Mouse (Mus musculus): ENCODE data around the gene Sbf1. TPM values are rescaled to one million over a fixed set of nuclear protein-coding genes. Genes with fewer than 3 reads are reported as not detected.

The Sbf1 gene
- polyA plus RNA-seq (2012; ENCODE audit: low replicate concordance) = 316 and 384 TPM in 2 replicates

DNA sequence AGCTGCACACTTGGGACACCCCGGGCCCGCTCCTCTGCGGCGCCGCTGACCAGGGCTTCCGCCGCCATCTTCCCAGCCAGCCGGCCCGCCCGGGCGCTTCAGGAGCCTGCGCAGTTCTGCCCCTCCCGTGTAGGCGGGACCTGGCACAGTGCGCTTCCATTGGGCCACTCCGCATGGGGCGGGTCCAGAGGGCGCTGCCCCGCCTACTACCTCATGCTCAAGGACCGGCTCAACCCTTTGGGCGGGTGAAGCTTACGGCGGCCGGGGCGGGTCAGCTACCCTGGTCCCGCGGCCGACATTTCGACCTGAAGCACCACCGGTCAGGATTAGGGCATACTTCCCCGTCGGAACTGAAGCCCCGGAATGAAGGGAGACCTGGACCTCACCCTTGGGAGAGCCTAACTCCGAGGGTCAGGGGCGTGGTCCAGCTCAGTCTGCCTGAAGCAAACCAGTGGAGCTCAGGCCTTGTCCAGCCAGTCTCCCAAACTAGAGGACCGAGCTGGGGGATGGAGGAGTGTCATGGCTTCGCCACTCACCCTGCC lies at the start of gene Sbf1:
TSS of gene Sbf1 (minus strand) at position 122 of the 542 bp plus-strand sequence.

DNA sequence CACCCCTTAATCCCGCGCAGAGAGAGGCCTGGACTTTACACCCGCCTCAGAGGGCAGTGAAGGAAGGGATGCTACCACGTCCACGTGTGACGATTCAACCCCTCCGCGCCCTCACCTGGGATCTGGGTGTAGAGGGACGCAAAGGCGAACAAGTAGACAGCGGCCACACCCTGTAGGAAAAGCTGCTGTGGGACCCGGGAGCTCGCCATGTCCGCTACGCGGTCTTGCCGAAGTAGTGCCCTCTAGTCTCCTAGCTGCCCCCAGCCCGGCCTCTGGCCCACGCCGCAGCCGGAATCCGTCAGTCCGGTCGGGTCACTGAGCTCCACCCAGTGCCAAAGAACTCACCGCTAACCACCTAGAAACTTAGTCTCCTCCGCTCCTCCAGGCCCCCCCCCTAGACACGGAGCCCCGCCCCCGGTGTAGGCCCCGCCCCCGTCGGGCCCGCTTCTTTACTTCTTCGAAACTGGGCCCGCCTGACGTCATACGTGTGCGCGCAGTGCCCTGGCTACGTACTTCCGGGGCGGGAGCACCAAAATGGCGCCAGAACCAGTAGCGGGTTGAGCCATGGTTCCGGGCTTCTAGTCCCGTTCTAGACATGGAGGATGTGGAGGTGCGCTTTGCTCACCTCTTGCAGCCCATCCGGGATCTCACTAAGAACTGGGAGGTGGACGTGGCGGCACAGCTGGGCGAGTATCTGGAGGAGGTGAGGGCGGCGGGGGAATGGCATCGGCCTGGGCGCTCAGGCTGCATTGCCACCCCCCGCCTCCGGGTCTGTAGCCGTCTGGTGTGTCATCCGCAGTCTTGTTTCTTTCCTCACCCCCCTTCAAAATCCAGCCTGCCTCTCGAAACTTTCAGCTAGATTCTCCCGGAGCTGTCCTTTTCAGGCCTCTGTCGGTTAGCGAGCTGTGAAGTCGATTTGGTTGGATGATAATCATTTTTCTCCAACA lies 40.4 kb upstream of the Sbf1 start, which contains the start of the genes Lmf2 and Ncaph2:
TSS of gene Lmf2 (minus strand) at position 419 of the 947 bp plus-strand sequence.
TSS of gene Ncaph2 (plus strand) at position 479 of the 947 bp plus-strand sequence.

DNA sequence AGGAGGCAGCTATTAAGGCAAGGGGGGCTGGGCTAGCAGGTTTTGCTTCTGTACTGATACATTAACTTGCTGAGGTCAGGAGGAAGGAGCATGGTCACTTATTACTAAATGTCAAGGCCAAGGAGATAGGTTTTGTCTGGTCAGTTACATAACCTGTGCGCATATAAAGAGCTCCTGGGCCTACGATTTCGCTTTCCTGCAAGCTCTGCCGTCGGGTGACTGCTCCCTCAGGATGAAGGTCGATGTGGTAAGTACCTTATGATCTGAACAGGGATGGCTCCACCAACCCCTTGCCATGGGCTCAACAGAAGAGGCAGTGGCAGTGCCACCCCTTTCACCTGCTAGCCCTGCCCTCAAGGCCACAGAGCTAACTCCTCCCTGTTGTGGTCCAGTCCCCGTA lies 19.2 kb upstream of the Sbf1 start, which contains the start of gene Miox:
TSS of gene Miox (plus strand) at position 128 of the 400 bp plus-strand sequence.

DNA sequence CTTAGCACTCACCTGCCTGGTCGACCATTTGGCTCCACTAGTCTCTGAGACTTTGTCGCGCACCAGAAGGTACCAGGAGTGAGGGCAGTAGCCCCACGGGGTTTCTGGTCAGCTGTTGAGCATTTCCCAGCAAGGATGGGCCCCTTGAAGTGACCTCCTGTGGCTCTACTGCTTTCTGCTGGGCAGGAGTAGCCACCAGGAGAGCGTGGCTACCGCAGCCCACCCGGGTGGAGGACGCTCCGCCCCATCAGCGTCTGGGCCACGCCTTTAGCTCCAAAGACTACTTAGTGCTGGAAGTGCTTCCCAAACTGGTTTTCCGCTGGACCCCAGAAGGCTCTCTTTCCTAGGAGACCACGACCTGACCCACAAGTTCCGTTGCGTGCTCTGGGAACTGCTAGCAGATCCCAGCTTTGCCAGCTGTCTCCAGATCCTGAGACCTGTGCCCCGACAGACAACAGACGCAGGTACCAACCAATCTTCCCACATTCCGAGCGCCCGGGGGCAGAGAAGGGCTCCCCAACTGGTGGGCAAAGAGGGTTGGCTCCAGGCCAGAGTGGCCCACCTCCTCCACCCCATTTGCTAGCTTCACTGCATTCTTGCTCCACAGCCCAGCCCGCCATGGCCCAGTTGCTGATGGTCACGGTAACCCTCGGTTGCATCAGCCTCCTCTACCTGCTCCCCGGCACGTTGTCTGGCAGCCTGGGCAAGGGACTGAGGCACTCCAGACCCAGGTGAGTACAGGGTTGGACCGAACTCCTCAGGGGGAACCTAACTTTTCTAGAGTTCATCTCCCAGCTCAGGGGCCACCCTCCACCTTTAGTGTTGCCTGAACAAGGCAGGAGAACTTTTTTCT lies 7.8 kb upstream of the Sbf1 start, which contains the start of gene Adm2:
TSS of gene Adm2 (plus strand) at position 51 of the 853 bp plus-strand sequence.

Other genes starting within 250 kb of the Sbf1 start
- 93.0 and 178 TPM in 2 replicates for gene Trabd, start 240.2 kb downstream of the Sbf1 start, polyA plus RNA-seq (2012; ENCODE audit: low replicate concordance)
- gene Selenoo, start 226.2 kb downstream of the Sbf1 start, polyA plus RNA-seq (2012; ENCODE audit: low replicate concordance) = 8.3 and 15.0 TPM in 2 replicates
- 52.9 and 64.3 TPM in 2 replicates for gene Tubgcp6, start 192.2 kb downstream of the Sbf1 start, polyA plus RNA-seq (2012; ENCODE audit: low replicate concordance)
- 7.1 and 39.2 TPM in 2 replicates for gene Hdac10, start 186.6 kb downstream of the Sbf1 start, polyA plus RNA-seq (2012; ENCODE audit: low replicate concordance)
- gene Mapk12, start 174.6 kb downstream of the Sbf1 start, polyA plus RNA-seq (2012; ENCODE audit: low replicate concordance) = 5.9 and 9.3 TPM in 2 replicates
- gene Mapk11, start 165.7 kb downstream of the Sbf1 start, polyA plus RNA-seq (2012; ENCODE audit: low replicate concordance) = 13.6 and 30.8 TPM in 2 replicates
- 114 and 275 TPM in 2 replicates for gene Plxnb2, start 134.5 kb downstream of the Sbf1 start, polyA plus RNA-seq (2012; ENCODE audit: low replicate concordance)
- 28.6 and 33.7 TPM in 2 replicates for gene Dennd6b, start 118.8 kb downstream of the Sbf1 start, polyA plus RNA-seq (2012; ENCODE audit: low replicate concordance)
- 175 and 371 TPM in 2 replicates for gene Ppp6r2, start 103.8 kb downstream of the Sbf1 start, polyA plus RNA-seq (2012; ENCODE audit: low replicate concordance)
- 0.31 TPM in 1 of 2 replicates, not detected in the other for gene Adm2, start 7.4 kb upstream of the Sbf1 start, polyA plus RNA-seq (2012; ENCODE audit: low replicate concordance)
- not detected in 2 replicates for gene Miox, start 19.1 kb upstream of the Sbf1 start, polyA plus RNA-seq (2012; ENCODE audit: low replicate concordance)
- gene Lmf2, start 40.3 kb upstream of the Sbf1 start, polyA plus RNA-seq (2012; ENCODE audit: low replicate concordance) = 107 and 187 TPM in 2 replicates
- 47.9 and 48.1 TPM in 2 replicates for gene Ncaph2, start 40.4 kb upstream of the Sbf1 start, polyA plus RNA-seq (2012; ENCODE audit: low replicate concordance)
- 35.5 and 46.3 TPM in 2 replicates for gene Sco2, start 58.5 kb upstream of the Sbf1 start, polyA plus RNA-seq (2012; ENCODE audit: low replicate concordance)
- 1.3 and 2.9 TPM in 2 replicates for gene Tymp, start 61.7 kb upstream of the Sbf1 start, polyA plus RNA-seq (2012; ENCODE audit: low replicate concordance)
- gene Odf3b, start 64.0 kb upstream of the Sbf1 start, polyA plus RNA-seq (2012; ENCODE audit: low replicate concordance) = 1.4 and 3.2 TPM in 2 replicates
- not detected in 2 replicates for gene Klhdc7b, start 69.6 kb upstream of the Sbf1 start, polyA plus RNA-seq (2012; ENCODE audit: low replicate concordance)
- not detected in 2 replicates for gene Syce3, start 95.2 kb upstream of the Sbf1 start, polyA plus RNA-seq (2012; ENCODE audit: low replicate concordance)
- gene Cpt1b, start 110.6 kb upstream of the Sbf1 start, polyA plus RNA-seq (2012; ENCODE audit: low replicate concordance) = 0.33 and 2.2 TPM in 2 replicates
- 0.24 and 0.42 TPM in 2 replicates for gene C730034F03Rik, start 114.3 kb upstream of the Sbf1 start, polyA plus RNA-seq (2012; ENCODE audit: low replicate concordance)
- gene Gm44502, start 114.4 kb upstream of the Sbf1 start, polyA plus RNA-seq (2012; ENCODE audit: low replicate concordance) = 0.86 and 3.8 TPM in 2 replicates
- 150 and 271 TPM in 2 replicates for gene Chkb, start 114.6 kb upstream of the Sbf1 start, polyA plus RNA-seq (2012; ENCODE audit: low replicate concordance)
- 0.02 TPM in 1 of 2 replicates, not detected in the other for gene Mapk8ip2, start 138.6 kb upstream of the Sbf1 start, polyA plus RNA-seq (2012; ENCODE audit: low replicate concordance)
- 51.3 and 54.9 TPM in 2 replicates for gene Arsa, start 162.1 kb upstream of the Sbf1 start, polyA plus RNA-seq (2012; ENCODE audit: low replicate concordance)
- gene Shank3, start 184.3 kb upstream of the Sbf1 start, polyA plus RNA-seq (2012; ENCODE audit: low replicate concordance) = 1.6 and 7.3 TPM in 2 replicates